Mouse (Mus musculus): Measurements from ENCODE around the gene Dram1. TPM values are rescaled to one million over a fixed set of nuclear protein-coding genes. Genes with fewer than 3 reads are reported as not detected.

Gene Dram1
- total and polyA plus RNA-seq, 3 experiments: 0.04 TPM; not detected in 2

DNA sequence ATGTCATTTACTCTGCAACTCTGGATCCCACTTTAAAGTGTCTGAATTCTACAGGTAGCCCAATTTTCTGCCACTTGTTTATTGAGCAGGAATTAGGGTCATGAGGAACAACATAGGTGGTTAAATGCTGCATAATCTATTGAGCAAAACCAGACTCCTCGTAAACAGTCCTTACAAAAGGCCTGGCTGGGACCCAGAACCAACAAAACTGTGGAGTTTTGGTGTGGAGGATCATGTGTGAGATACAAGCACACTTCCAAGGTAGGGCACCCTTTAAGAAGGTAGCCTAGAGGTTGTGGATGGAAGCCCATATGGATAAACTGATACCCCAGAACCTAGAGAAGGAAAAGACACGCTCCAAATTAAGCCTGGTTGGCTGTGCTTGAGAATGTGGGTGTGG lies 28.2 kb downstream of the Dram1 start:
- DNase-seq (ENCODE audit: extremely low read depth): no peak
- 0 out of 4 replicates have a peak, but pooled peaks cover 0 to 3% of the 10 kb centered on the region in 2 experiments for H3K4me1 ChIP-seq (ENCODE audit: control insufficient read depth in 1 of 2, insufficient read depth in 2 of 2)
- dilution Hi-C loops (cut with MboI; ENCODE audit: extremely low pct_ligation_motif_present, extremely low pct_unique_long_range_greater_than_20kb, low sequenced_read_pairs): no loop called here
- TF ChIP-seq MYC (IDR thresholded peaks at IDR 0.05; ENCODE audit: low read depth, low read length) (no peak), UBTF (IDR thresholded peaks at IDR 0.05; ENCODE audit: low read depth, low read length) (no peak), NRF1 (IDR thresholded peaks at IDR 0.05; ENCODE audit: low read depth, low read length) (no peak), HCFC1 (IDR thresholded peaks at IDR 0.05; ENCODE audit: low read depth, low read length) (no peak)
- H3K4me2 ChIP-seq (ENCODE audit: insufficient read depth, low read depth, poor library complexity, severe bottlenecking): no peak overlapping the region
- H3K9ac ChIP-seq (ENCODE audit: insufficient read depth, low read depth): no peak overlapping the region
- no peaks in the 10 kb centered on the region for H3K27me3 ChIP-seq (replicated peaks)
- H3K36me3 ChIP-seq (replicated peaks in 1 of 2; ENCODE audit: control insufficient read depth in 1 of 2, insufficient read depth in 1 of 2, low read length in 1 of 2): no peaks in the 10 kb centered on the region
- H3K4me3 ChIP-seq (replicated peaks in 1 of 3; ENCODE audit: low read depth in 2 of 3, low read length in 2 of 3, poor library complexity in 1 of 3): no peak overlapping the region
- no peaks in the 10 kb centered on the region for H3K9me3 ChIP-seq (replicated peaks; ENCODE audit: low read length)
- H3K27ac ChIP-seq (ENCODE audit: insufficient read depth, low read depth): no peak overlapping the region
- in situ Hi-C loops (cut with MboI; ENCODE audit: low pct_ligation_motif_present, low pct_unique_long_range_greater_than_20kb, low sequenced_read_pairs): loop anchor here (25.0 kb wide), 1 partner anchor 237 kb away; no protein-coding TSS in a partner anchor
- no peaks in the 10 kb centered on the region for H3K79me2 ChIP-seq (replicated peaks; ENCODE audit: control insufficient read depth, extremely low read depth, insufficient read depth, poor library complexity, severe bottlenecking)

GRCm38 (mm10) chr10:88349800-88350199 lies 29.1 kb downstream of the Dram1 start:
- DNase-seq (ENCODE audit: extremely low read depth): no peak
- H3K4me1 ChIP-seq (ENCODE audit: control insufficient read depth in 1 of 2, insufficient read depth in 2 of 2): 0 out of 4 replicates have a peak, but pooled peaks cover 0 to 3% of the 10 kb centered on the region in 2 experiments
- no peak overlapping the region for H3K4me3 ChIP-seq (replicated peaks in 1 of 3; ENCODE audit: low read depth in 2 of 3, low read length in 2 of 3, poor library complexity in 1 of 3)
- H3K9ac ChIP-seq (ENCODE audit: insufficient read depth, low read depth): no peak overlapping the region
- H3K9me3 ChIP-seq (replicated peaks; ENCODE audit: low read length): no peaks in the 10 kb centered on the region
- H3K27ac ChIP-seq (ENCODE audit: insufficient read depth, low read depth): no peak overlapping the region
- TF ChIP-seq MEF2A (IDR thresholded peaks at IDR 0.05; ENCODE audit: borderline replicate concordance, low read depth, low read length) (no peak), BHLHE40 (IDR thresholded peaks at IDR 0.05; ENCODE audit: low read depth, low read length) (no peak)
- H3K79me2 ChIP-seq (replicated peaks; ENCODE audit: control insufficient read depth, extremely low read depth, insufficient read depth, poor library complexity, severe bottlenecking): no peaks in the 10 kb centered on the region
- dilution Hi-C loops (cut with MboI; ENCODE audit: extremely low pct_ligation_motif_present, extremely low pct_unique_long_range_greater_than_20kb, low sequenced_read_pairs): no loop called here
- no peaks in the 10 kb centered on the region for H3K36me3 ChIP-seq (replicated peaks in 1 of 2; ENCODE audit: control insufficient read depth in 1 of 2, insufficient read depth in 1 of 2, low read length in 1 of 2)
- in situ Hi-C loops (cut with MboI; ENCODE audit: low pct_ligation_motif_present, low pct_unique_long_range_greater_than_20kb, low sequenced_read_pairs): loop anchor here (25.0 kb wide), 1 partner anchor 238 kb away; no protein-coding TSS in a partner anchor
- no peaks in the 10 kb centered on the region for H3K27me3 ChIP-seq (replicated peaks)
- H3K4me2 ChIP-seq (ENCODE audit: insufficient read depth, low read depth, poor library complexity, severe bottlenecking): no peak overlapping the region

GRCm38 (mm10) chr10:88346454-88347245 lies 32.2 kb downstream of the Dram1 start:
- Histone ChIP-seq H3K27me3 (replicated peaks) (no peaks in the 10 kb centered on the region), H3K4me3 (replicated peaks in 1 of 3; ENCODE audit: low read depth in 2 of 3, low read length in 2 of 3, poor library complexity in 1 of 3) (peak overlapping the region in 1 of 3 experiments; percentile 40), H3K36me3 (replicated peaks in 1 of 2; ENCODE audit: control insufficient read depth in 1 of 2, insufficient read depth in 1 of 2, low read length in 1 of 2) (no peaks in the 10 kb centered on the region), H3K27ac (ENCODE audit: insufficient read depth, low read depth) (no peak overlapping the region), H3K4me1 (ENCODE audit: control insufficient read depth in 1 of 2, insufficient read depth in 2 of 2) (0 out of 4 replicates have a peak, but pooled peaks cover 0 to 3% of the 10 kb centered on the region in 2 experiments), H3K9me3 (replicated peaks; ENCODE audit: low read length) (no peaks in the 10 kb centered on the region), H3K4me2 (ENCODE audit: insufficient read depth, low read depth, poor library complexity, severe bottlenecking) (peak overlapping the region; percentile 88), H3K79me2 (replicated peaks; ENCODE audit: control insufficient read depth, extremely low read depth, insufficient read depth, poor library complexity, severe bottlenecking) (no peaks in the 10 kb centered on the region), H3K9ac (ENCODE audit: insufficient read depth, low read depth) (peak overlapping the region; percentile 12; the same call in 1 of the 2 replicates)
- dilution Hi-C loops (cut with MboI; ENCODE audit: extremely low pct_ligation_motif_present, extremely low pct_unique_long_range_greater_than_20kb, low sequenced_read_pairs) (no loop called here), in situ Hi-C loops (cut with MboI; ENCODE audit: low pct_ligation_motif_present, low pct_unique_long_range_greater_than_20kb, low sequenced_read_pairs) (no loop called here)
- TF ChIP-seq KAT2A (IDR thresholded peaks at IDR 0.05; ENCODE audit: insufficient replicate concordance, low read length) (no peak), BHLHE40 (IDR thresholded peaks at IDR 0.05; ENCODE audit: low read depth, low read length) (no peak), USF2 (conservative IDR thresholded peaks at IDR 0.05; ENCODE audit: low read depth, low read length) (no peak), ZC3H11A (IDR thresholded peaks at IDR 0.05; ENCODE audit: low read depth, low read length) (no peak), E2F4 (IDR thresholded peaks at IDR 0.05; ENCODE audit: insufficient replicate concordance, low read depth, low read length) (no peak), ZNF384 (IDR thresholded peaks at IDR 0.05; ENCODE audit: low read depth, low read length) (no peak), PAX5 (IDR thresholded peaks at IDR 0.05; ENCODE audit: low read length) (no peak), CHD1 (IDR thresholded peaks at IDR 0.05; ENCODE audit: low read depth, low read length) (no peak), UBTF (IDR thresholded peaks at IDR 0.05; ENCODE audit: low read depth, low read length) (no peak), MXI1 (IDR thresholded peaks at IDR 0.05; ENCODE audit: low read depth, low read length) (no peak), ZMIZ1 (IDR thresholded peaks at IDR 0.05; ENCODE audit: low read depth, low read length) (no peak), TCF12 (IDR thresholded peaks at IDR 0.05; ENCODE audit: low read depth, low read length) (no peak), POLR2AphosphoS2 (IDR thresholded peaks at IDR 0.05; ENCODE audit: low read depth, low read length) (no peak), NELFE (IDR thresholded peaks at IDR 0.05; ENCODE audit: low read depth, low read length) (no peak)
- no peak for DNase-seq (ENCODE audit: extremely low read depth)

Data from CH12.LX (cell line).